Mouse (Mus musculus) liver, embryonic 14.5 days (tissue): ENCODE measurements around the gene Zbtb22.

Source experiments
- CTCF ChIP-seq: IDR thresholded peaks from 2 replicates; pipeline ENCODE4 v1.5.1; 2016; ENCODE audit warnings: antibody characterized with exemption, low read depth, control low read depth
- EP300 ChIP-seq: IDR thresholded peaks from 2 replicates; pipeline ENCODE4 v1.6.1; 2016; ENCODE audit warnings: antibody characterized with exemption, low read depth

GRCm38 (mm10) chr17:33913264-33913663 is 2.4 kb upstream of the Zbtb22 start:
- TF ChIP-seq CTCF (no peak), EP300 (no peak)
